Mouse (Mus musculus): ENCODE measurements around the gene Akt2. TPM values are rescaled to one million over a fixed set of nuclear protein-coding genes. Genes with fewer than 3 reads are reported as not detected.

Akt2 gene
- total RNA-seq, 4 experiments from 2014 or later, result 169 to 227 (median 202) TPM

- DNase-seq (ENCODE audit: low spot score), result no peak
Observed at GRCm38 (mm10) chr7:27587741-27588140, 3.6 kb upstream of the Akt2 start.

- DNase-seq (ENCODE audit: low spot score), result no peak
Observed at GRCm38 (mm10) chr7:27590088-27590487, 1.3 kb upstream of the Akt2 start.

DNA sequence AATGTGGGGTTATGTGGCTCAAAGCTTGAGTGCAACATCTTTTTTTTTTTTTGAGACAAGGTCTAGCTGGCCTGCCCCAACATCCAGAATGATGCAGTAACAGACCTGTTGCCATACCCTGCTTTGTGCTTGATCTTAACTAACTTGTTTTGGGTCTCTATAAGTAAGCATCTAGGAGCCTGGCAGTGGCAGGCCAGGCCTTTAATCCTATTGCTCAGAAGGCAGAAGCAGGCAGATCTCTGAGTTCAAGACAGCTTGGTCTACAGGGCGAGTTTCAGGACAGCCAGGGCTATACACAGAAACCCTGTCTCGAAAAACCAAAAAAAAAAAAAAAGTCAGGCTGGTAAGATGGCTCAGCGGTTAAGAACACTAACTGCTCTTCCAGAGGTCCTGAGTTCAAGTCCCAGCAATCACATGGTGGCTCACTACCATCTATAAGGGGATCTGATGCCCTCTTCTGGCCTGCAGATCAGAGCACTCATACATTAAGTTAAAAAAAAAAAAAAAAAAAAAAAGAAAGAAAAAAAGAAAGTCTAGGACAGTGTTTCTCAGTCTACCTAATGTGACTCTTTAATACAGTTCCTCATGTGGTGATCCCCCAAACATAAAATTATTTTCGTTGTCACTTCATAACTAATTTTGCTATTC is 662 bp upstream of the Akt2 start:
- no peak for DNase-seq (ENCODE audit: low spot score)

DNA sequence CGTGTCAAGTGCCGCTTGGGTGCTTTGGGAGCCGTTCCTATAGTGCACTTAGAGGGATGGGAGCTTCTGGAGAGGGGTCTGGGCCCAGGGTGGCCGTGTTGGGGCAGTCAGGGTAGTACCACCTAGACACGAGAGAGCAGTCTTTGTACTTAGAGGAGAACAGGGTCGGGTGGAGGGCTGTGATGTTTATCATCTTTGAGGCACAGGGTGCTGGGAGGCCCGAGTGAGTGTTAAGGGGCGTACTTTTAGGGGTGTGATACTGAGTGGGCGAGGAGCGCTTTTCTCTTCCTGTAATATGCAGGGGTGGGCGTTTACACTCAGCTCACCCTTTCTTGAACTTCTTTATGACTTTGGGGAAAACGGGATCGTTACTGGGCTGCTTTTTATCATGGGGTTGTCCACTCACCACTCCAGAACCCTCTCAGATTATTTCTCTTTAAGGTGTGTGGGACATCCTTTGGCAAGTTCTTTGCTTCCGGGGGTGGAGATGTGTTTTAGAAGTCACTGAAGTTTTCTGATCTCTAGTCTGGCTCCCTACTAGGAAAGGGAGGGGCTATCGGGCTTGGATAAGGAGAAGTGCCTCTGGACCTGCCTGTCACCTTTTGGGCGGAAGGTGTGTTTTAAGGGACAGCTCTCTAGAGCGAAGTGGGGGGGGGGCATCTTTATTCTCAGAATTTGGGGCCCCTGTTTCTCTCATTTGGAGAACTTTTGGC is 1.0 kb downstream of the Akt2 start:
- DNase-seq (ENCODE audit: low spot score), result peak; percentile 45

DNA sequence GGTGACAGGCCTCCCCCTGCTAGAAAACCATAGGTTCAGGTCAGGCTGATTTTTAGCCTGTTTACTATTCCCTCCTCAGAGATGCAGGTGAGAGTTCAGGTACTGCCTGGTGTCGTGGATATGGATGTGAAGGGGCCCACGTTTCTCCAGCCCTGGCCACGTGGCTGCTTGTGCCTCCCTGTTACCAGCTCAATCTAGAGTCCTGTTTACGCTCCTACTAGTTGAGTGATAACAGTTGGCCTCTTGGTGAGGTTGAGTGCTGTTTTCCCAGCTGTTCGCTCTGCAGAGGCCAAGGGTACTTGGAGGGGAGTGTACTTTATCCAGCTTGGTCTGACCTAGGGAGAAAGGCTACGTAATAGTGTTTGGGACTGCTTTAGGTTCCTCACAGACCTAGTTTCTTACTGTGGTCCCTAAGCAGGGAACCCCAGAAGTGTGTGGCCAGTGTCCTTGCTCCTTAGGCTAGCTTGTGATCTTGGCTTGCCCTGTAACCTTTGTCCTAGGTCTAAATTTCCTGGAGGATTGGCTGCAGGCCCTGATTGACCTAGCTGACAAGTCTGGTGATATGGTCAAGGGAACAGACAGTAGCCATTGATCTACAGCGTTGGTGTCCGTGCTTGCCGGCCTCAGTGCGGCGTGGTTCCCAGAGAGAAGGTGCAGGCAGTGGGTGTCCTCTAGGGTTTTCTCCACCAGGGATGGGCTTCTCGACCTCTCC is 1.7 kb downstream of the Akt2 start:
- no peak for DNase-seq (ENCODE audit: low spot score)

DNA sequence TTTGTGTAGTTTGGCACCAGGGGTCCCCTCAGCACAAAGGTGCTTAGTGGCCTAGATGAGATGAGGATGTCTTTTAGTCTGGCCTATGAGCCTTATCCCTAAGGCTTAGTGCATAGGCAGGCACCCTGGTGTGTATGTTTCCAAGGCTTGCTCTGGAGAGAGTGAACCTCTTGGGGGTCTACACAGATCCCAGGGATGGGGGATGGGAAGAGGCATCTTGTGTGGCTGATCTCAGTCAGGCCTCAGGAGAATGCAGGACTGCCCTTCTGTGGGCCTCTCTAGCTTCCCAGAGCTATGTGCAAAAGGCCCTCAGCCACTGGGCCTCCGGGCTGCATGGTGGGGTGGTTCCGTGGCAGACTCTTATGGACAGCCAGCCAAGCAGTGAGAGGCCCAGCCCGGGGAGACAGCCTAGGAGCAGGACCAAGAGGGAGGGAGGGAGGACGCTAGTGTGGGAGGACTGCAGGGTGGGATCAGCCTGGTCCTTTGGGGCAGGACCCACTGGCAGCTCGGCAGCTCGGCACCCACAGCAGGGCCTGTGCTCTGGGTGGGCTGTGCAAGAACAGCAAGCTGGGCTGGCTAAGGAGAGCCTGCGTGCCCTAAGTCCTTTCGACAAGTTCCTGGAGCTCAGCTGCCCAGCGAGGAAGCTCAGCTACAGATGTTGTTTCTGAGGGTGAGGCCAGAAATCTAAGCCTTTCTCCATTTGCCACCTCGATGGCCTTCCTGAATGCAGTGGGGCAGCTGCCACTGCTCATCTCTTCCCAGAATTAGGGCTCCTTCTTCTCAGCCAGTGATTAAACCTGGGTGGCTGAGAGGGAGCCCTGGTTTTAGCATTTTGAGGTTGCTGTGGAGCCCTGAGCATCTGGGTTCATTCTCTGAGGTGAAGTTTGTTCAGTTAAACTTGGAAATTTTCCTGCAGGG is 5.5 kb downstream of the Akt2 start:
- DNase-seq (ENCODE audit: low spot score), result peak; percentile 44

GRCm38 (mm10) chr7:27598053-27598452 is 6.7 kb downstream of the Akt2 start:
- DNase-seq (ENCODE audit: low spot score), result no peak

- no peak for DNase-seq (ENCODE audit: low spot score)
Observed at GRCm38 (mm10) chr7:27601628-27602027, 10.3 kb downstream of the Akt2 start.

DNA sequence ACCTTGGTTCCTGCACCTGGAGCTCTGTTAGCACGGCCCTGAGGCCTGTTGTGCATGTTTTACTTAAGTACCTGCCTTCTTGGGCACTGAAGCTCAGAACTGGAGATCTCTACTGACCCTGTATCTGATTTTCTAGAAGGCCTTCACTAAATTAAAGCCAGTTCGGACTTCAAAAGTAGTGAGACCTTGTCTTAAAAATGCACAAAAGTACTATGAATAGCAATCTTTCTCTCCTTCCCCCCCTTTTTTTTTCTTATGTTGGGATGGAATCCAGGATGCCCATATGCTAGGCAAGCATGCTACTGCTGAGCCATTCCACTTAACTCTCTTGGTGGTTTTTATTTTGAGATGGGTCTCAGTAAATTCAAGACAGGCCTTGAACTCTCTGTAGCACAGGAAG is 10.8 kb downstream of the Akt2 start:
- no peak for DNase-seq (ENCODE audit: low spot score)

- DNase-seq (ENCODE audit: low spot score), result no peak
Observed at GRCm38 (mm10) chr7:27602835-27603234, 11.5 kb downstream of the Akt2 start.

GRCm38 (mm10) chr7:27604661-27605348 is 13.5 kb downstream of the Akt2 start:
- DNase-seq (ENCODE audit: low spot score), result no peak

DNA sequence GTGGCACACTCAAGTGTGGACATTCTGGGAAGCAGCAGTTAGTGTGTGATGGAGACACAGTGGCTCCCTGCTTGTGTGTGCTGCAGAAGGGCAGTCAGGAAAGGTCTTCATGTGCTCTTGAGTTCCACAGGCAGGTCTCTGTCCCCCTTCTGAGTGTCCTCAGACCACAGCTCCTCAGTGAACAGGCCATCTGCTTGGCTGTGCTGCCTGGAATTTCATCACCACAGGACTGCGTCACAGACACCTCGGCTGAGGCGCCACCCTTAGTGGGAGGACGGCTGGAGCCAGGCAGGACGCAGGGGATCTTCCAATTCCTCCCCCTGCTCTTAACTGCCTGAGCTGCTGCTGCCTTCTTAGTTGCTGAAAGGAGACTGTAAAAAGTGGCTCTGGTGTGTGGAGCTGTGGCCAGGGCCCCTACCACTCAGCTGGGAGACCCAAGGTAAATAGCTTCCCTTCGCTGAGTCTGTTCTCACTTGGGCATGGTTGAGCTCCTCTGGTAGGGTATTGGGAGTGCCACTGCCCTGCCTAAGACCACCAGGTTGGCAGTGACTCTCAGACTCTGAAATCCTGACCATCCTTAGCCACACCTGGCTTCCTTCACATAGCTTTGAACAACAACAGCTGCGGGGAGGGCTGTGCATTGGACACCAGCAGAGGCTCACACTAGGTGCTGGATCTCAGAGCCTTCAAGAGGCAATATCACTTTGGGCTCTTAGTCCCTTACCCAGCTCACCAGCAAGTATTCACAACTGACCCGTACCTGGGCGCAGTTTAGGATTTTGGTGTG is 14.3 kb downstream of the Akt2 start:
- DNase-seq (ENCODE audit: low spot score), result peak; percentile 67

DNA sequence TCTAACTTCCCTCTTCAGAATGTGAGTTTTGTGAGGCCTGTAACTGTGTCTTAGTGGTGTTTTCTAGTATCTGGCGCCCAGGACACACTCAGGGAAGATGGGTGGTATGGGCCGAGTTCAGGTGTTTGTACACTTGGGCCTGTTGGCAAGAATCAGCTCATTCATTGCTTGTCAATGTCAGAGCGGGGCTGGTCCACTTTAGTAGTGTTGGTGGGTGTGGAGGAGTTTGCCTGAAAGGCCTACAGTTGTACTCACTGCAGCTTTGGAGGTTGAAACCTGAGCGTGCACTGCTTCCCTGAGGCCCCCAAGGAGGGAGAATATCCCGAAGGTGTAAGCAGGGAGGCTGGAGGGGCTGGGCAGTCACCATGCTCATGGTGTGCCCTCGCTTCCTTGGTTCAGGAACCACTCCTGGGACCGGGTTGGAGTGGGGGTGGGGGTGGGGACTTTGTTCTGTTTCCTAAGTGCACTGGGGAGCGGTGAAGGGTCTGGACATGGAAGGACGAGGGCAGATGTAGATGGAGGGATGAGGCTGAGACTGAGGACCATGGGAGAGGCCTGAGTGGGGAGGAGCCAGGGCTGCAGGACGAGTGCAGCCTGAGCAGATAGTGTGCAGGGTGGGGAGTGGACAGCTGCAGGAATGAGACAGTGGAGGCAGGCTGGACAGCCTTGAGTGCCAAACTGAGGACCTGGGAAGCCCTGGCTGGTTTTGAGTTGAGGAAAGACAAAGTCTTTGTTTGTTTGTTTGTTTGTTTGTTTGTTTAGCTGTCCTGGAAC is 15.3 kb downstream of the Akt2 start:
- DNase-seq (ENCODE audit: low spot score), result no peak

DNA sequence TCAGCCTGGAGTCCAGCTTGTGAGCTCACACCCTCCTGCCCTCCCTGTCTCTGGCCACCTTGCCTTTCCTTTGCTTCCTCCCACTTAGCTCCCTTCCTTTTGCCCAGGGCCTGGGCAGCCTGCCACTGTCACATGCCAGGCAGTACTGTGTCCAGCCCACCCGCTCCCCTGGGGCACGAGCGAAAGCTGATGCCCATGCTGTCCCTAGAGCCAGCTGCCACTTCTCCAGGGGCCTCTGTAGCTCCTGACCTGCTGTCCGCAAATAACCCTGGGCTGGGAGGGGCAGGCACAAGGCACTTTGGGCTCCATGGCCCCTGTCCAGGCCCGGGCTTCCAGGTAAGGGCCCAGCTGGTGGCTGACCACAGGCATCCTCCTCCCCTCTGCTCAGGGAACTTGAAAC is 16.2 kb downstream of the Akt2 start:
- DNase-seq (ENCODE audit: low spot score), result peak; percentile 75

DNA sequence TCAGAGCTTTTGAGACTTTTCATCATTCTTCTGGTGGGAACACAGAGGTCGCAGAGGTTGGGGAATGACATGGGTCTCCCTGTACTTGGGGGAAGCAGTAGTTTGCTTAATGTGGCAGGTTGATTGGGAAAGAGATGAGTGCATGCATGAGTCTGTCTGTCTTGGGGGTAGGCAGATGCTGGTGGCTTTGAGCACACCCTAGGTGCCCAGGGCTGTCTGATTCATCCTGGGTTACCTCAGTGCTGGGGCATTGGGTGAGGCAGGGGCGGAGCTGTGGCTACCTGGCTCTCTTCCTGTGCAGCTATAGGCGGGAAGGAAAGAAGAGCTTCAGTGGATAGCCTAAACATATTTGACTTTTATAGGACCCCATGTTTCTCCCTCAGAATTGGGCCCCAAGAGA is 16.8 kb downstream of the Akt2 start:
- DNase-seq (ENCODE audit: low spot score), result no peak

GRCm38 (mm10) chr7:27609285-27609684 is 17.9 kb downstream of the Akt2 start:
- DNase-seq (ENCODE audit: low spot score), result no peak

DNA sequence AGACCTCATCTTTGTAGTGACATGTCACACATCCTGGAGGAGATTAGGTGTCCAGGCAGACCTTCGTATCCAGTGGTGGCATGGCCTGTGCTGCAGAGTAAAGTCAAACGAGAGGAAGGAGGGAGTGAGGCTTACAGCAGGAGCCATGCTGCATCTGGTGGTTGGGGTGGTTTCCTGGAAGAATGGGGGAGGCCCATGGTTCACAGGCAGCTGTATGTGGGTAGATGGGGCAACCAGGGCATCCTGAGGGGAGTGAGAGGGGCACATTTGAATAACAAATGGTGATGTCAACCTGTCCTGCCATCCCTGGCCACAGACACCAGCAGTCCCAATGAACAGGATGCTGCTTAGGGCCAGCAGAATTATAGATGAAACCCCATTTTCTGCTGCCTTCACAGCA is 18.3 kb downstream of the Akt2 start:
- no peak for DNase-seq (ENCODE audit: low spot score)

- DNase-seq (ENCODE audit: low spot score), result no peak
Observed at GRCm38 (mm10) chr7:27610370-27610769, 19.0 kb downstream of the Akt2 start.

DNA sequence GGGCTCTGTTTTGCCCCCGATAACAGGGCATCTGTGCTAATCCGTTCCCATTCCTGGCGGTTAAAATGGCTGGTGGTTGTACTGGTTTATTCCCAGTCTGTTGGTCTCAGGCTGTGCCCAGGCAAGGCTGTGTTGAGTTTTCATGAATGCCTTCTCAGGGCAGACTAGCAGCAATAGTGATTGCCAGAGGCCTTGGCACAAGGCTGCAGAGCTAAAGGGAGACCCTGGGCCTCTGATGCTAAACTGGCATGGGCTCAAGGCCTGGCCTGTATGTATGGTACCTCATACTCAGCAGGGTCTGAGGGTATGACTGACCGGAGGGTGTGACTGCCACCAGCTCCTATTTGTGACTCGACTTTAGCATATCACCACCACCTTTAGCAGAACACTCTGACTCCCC is 19.5 kb downstream of the Akt2 start:
- DNase-seq (ENCODE audit: low spot score), result no peak

DNA sequence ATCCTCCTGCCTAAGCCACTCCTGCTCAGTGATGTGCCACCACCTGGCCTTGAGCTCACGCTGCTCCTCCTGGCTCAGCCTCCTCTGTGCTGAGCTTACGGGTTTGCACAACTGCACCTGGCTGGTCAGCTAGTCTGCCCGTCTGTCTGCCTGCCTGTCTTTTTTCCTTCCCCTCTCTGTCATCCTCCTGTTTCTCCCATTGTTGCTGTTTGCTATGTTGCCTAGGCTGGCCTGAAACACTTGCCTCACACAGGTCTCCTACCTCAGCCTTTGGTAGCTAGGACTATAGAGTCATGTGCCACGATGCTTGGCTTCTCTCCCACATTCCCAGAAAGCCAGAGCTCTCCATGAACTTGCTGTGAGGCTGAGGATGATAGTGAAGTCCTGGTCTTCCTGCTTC is 21.6 kb downstream of the Akt2 start:
- no peak for DNase-seq (ENCODE audit: low spot score)
